Mouse (Mus musculus): ENCODE measurements at regions not wholly inside any gene's neighbourhood (a gene's known extent, or its start where the extent isn't known, plus 50 kb on each side); places are given as distances from the start of the nearest gene placed in this dataset.

DNA sequence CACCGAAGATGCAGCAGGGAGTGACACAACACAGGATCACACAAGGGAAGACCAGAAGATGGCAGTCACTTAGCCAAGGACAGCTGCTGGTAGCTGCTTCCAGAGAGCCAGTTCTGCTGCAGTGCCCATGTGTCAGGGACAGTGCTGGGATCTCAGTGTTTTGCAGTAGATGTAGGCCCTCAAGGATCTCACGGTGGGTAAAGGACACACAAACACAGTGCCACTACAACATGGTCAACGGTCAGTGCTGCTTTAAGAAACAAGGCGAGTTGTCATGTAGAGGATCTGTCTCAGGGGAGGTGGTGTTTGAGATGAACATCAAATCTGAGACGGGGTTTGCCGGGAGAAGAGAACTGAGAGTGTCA lies 80.5 kb upstream of the Cpsf6 start:
- no peak for TF ChIP-seq CTCF (conservative IDR thresholded peaks at IDR 0.05 in 1 of 2, IDR thresholded peaks at IDR 0.05 in 1 of 2; ENCODE audit: low read depth in 2 of 2, low read length in 2 of 2)
- no peak for TF ChIP-seq CHD1 (IDR thresholded peaks at IDR 0.05; ENCODE audit: low read depth, low read length)
- no peak for TF ChIP-seq UBTF (IDR thresholded peaks at IDR 0.05; ENCODE audit: low read depth, low read length)
- no peak for TF ChIP-seq TBP (conservative IDR thresholded peaks at IDR 0.05; ENCODE audit: low read depth, low read length)
- TF ChIP-seq POLR2A (IDR thresholded peaks at IDR 0.05; ENCODE audit: low read depth, low read length) = no peak
- TF ChIP-seq EP300 (IDR thresholded peaks at IDR 0.05; ENCODE audit: low read length) = no peak
- TF ChIP-seq RCOR1 (conservative IDR thresholded peaks at IDR 0.05; ENCODE audit: low read depth, low read length) = no peak
- TF ChIP-seq MEF2A (IDR thresholded peaks at IDR 0.05; ENCODE audit: borderline replicate concordance, low read depth, low read length) = no peak
- no peak for TF ChIP-seq USF1 (IDR thresholded peaks at IDR 0.05; ENCODE audit: low read depth, low read length)
- TF ChIP-seq NRF1 (IDR thresholded peaks at IDR 0.05; ENCODE audit: low read depth, low read length) = no peak
- no peak for TF ChIP-seq POLR2AphosphoS2 (IDR thresholded peaks at IDR 0.05; ENCODE audit: low read depth, low read length)
- TF ChIP-seq E2F4 (IDR thresholded peaks at IDR 0.05; ENCODE audit: insufficient replicate concordance, low read depth, low read length) = no peak
- TF ChIP-seq HCFC1 (IDR thresholded peaks at IDR 0.05; ENCODE audit: low read depth, low read length) = no peak

Measured in CH12.LX (cell line).